Mouse (Mus musculus) heart, postnatal 0 days (tissue): Measurements from ENCODE around the gene Cldn22.

Source experiments
- CTCF ChIP-seq: IDR thresholded peaks from 2 replicates; pipeline ENCODE4 v1.5.1; 2016; ENCODE audit warnings: antibody characterized with exemption, control low read depth, low read depth
- EP300 ChIP-seq: IDR thresholded peaks from 2 replicates; pipeline ENCODE4 v1.6.1; 2016; ENCODE audit warnings: antibody characterized with exemption, low read depth

DNA sequence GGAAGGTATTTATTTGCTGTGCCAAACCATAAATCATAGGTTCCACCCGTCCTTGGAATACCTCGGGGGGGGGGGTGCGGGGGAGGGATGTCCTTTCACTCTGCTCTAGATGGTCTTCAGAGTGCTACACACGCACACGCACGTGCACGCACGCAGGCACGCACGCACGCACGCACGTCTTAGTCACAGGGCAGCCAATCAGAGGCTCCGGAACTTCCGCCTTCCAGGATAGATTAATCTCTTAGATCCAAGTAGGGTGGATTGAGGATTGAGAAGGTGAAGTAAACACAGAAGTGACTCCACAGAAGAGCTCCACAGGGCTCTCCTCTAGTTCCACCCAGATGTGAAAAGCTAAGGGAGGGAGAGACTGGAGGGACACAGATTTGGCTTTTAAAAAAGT, 38.0 kb upstream of the Cldn22 start:
- TF ChIP-seq CTCF (no peak), EP300 (no peak)
